9 mouse cellular contexts compared by ENCODE assay signal in genomic region chr7:16453118-16453711, GRCm38 (mm10). TPM values are rescaled to one million over a fixed set of nuclear protein-coding genes. Genes with fewer than 3 reads are reported as not detected.
A peak's percentile ranks its signal among the peaks of the same experiment; 100 is the strongest.
DNase-seq lines count a peak whose midpoint lies in the region; ATAC-seq lines count a peak whose summit lies in the region.
"Had no signal": no experiment of that assay in that cellular context is flagged by ENCODE, and none has a peak within 500 bp of the region (broad histone marks: within the 10 kb centered on the region; RNA-seq: fewer than 3 reads in every experiment).

No protein-coding gene starts in this region.

- peaks cover 13% of the 10 kb centered on the region for H3K4me1 ChIP-seq in embryonic facial prominence, embryonic 10.5 days
- H3K4me1 ChIP-seq in heart, embryonic 12.5 days (replicated peaks): peaks cover 18% of the 10 kb centered on the region
- H3K4me1 ChIP-seq in kidney, embryonic 16.5 days (ENCODE audit: insufficient read depth, low read length): peaks cover 6% of the 10 kb centered on the region

- H3K4me3 ChIP-seq in embryonic facial prominence, embryonic 10.5 days: peak overlapping the region; percentile 85
- peak overlapping the region; percentile 91 for H3K4me3 ChIP-seq in heart, embryonic 12.5 days
- peak overlapping the region; percentile 88 for H3K4me3 ChIP-seq in kidney, embryonic 16.5 days (ENCODE audit: low read length)

- under 1% methylated on average over 23 of the region's 23 CpGs for WGBS in embryonic facial prominence, embryonic 10.5 days
- under 1% methylated on average over 23 of the region's 23 CpGs for WGBS in heart, embryonic 12.5 days
- WGBS in kidney, embryonic 16.5 days: under 1% methylated on average over 23 of the region's 23 CpGs

- H3K9me3 ChIP-seq in embryonic facial prominence, embryonic 10.5 days: 0 out of 2 replicates have a peak, but pooled peaks cover 2% of the 10 kb centered on the region
- H3K9me3 ChIP-seq in heart, embryonic 12.5 days (replicated peaks): peaks cover 2% of the 10 kb centered on the region; the same call in 1 of the 2 replicates
- no peaks in the 10 kb centered on the region for H3K9me3 ChIP-seq in kidney, embryonic 16.5 days (ENCODE audit: low read length)

- H3K9ac ChIP-seq in heart, embryonic 12.5 days: peak overlapping the region; percentile 83
- peak overlapping the region; percentile 76 for H3K9ac ChIP-seq in kidney, embryonic 16.5 days (replicated peaks; ENCODE audit: low read length)

- H3K36me3 ChIP-seq in embryonic facial prominence, embryonic 10.5 days (replicated peaks): peaks cover 33% of the 10 kb centered on the region
- H3K36me3 ChIP-seq in heart, embryonic 12.5 days: peaks cover 28% of the 10 kb centered on the region
- peaks cover 12% of the 10 kb centered on the region; the same call in 1 of the 2 replicates for H3K36me3 ChIP-seq in kidney, embryonic 16.5 days (ENCODE audit: insufficient read depth, low read length)

- no peaks in the 10 kb centered on the region for H3K27me3 ChIP-seq in embryonic facial prominence, embryonic 10.5 days (replicated peaks; ENCODE audit: low read depth, poor library complexity, severe bottlenecking)
- H3K27me3 ChIP-seq in heart, embryonic 12.5 days (replicated peaks): no peaks in the 10 kb centered on the region
- no peaks in the 10 kb centered on the region for H3K27me3 ChIP-seq in kidney, embryonic 16.5 days (ENCODE audit: insufficient read depth, low read length)

- DNase-seq in CD4-positive helper T cell, adult 2 months (ENCODE audit: low read depth, low spot score): peak; percentile 64
- DNase-seq in embryonic facial prominence, embryonic 10.5 days (ENCODE audit: low spot score): peak; percentile 77
- DNase-seq in liver: peak; percentile 59
- no peak for DNase-seq in ovary, postnatal 36 days (ENCODE audit: low spot score)

- H3K4me2 ChIP-seq in heart, embryonic 12.5 days: peak overlapping the region; percentile 93
- peak overlapping the region; percentile 90 for H3K4me2 ChIP-seq in kidney, embryonic 16.5 days (replicated peaks; ENCODE audit: low read depth, low read length)

- peak overlapping the region; percentile 82 for H3K27ac ChIP-seq in embryonic facial prominence, embryonic 10.5 days (replicated peaks)
- H3K27ac ChIP-seq in heart, embryonic 12.5 days (ENCODE audit: poor library complexity, severe bottlenecking): peak overlapping the region; percentile 51
- H3K27ac ChIP-seq in kidney, embryonic 16.5 days (ENCODE audit: low read length): no peak overlapping the region; the same call in 1 of the 2 replicates

- ATAC-seq in activated CD4-positive, CD25-positive, alpha-beta regulatory T cell, adult 4 months: peak; percentile 26
- peak; percentile 58 for ATAC-seq in heart, embryonic 12.5 days (ENCODE audit: insufficient number of reproducible peaks, low FRiP score)
- ATAC-seq in kidney, embryonic 16.5 days (ENCODE audit: low FRiP score, low TSS enrichment): peak; percentile 60
- peak; percentile 44 for ATAC-seq in monocyte, adult 5-6 weeks (replicated peaks; ENCODE audit: insufficient number of reproducible peaks, low FRiP score, low TSS enrichment, poor library complexity, severe bottlenecking)

RNA-seq across cellular contexts. Expression of gene Tmem160, which starts 0.6 kb away (rescaled TPM):
- polyA plus RNA-seq in activated CD4-positive, CD25-positive, alpha-beta regulatory T cell, adult 4 months (2017; shearing (Covaris generic)): 1 to 10 TPM; 5.7 to 9.2 TPM
- 71.5 and 76.4 TPM in 2 replicates for polyA plus RNA-seq in embryonic facial prominence, embryonic 10.5 days (2016; fragmentation: Nextera tagmentation; extraction: Ambion mirVana)
- 79.0 and 83.6 TPM in 2 replicates for polyA plus RNA-seq in heart, embryonic 12.5 days (2016; fragmentation: Nextera tagmentation; extraction: Ambion mirVana)
- 50.7 and 54.6 TPM in 2 replicates for polyA plus RNA-seq in kidney, embryonic 16.5 days (2015; fragmentation: Nextera tagmentation; extraction: Ambion mirVana)
- 16.1 to 32.9 TPM (median 21.0 TPM) in 3 replicates for total RNA-seq in monocyte, adult 5-6 weeks (2017)

RNA-seq across cellular contexts. Expression of gene Npas1, which starts 24.3 kb away (rescaled TPM):
- under 1 TPM in 1 of 2 experiments, not detected in 1; 0.22 TPM for polyA plus RNA-seq in activated CD4-positive, CD25-positive, alpha-beta regulatory T cell, adult 4 months (2017; shearing (Covaris generic))
- 0.98 and 1.4 TPM in 2 replicates for polyA plus RNA-seq in embryonic facial prominence, embryonic 10.5 days (2016; fragmentation: Nextera tagmentation; extraction: Ambion mirVana)
- 0.22 and 0.31 TPM in 2 replicates for polyA plus RNA-seq in heart, embryonic 12.5 days (2016; fragmentation: Nextera tagmentation; extraction: Ambion mirVana)
- polyA plus RNA-seq in kidney, embryonic 16.5 days (2015; fragmentation: Nextera tagmentation; extraction: Ambion mirVana): 0.41 and 0.42 TPM in 2 replicates
- total RNA-seq in monocyte, adult 5-6 weeks (2017): not detected in 3 replicates
- total RNA-seq: neutrophil, adult 5-6 weeks had no signal

RNA-seq across cellular contexts. Expression of gene Zc3h4, which starts 52.5 kb away (rescaled TPM):
- 10 to 100 TPM; 14.0 to 16.1 TPM for polyA plus RNA-seq in activated CD4-positive, CD25-positive, alpha-beta regulatory T cell, adult 4 months (2017; shearing (Covaris generic))
- 20.5 and 22.2 TPM in 2 replicates for polyA plus RNA-seq in embryonic facial prominence, embryonic 10.5 days (2016; fragmentation: Nextera tagmentation; extraction: Ambion mirVana)
- 14.3 and 14.9 TPM in 2 replicates for polyA plus RNA-seq in heart, embryonic 12.5 days (2016; fragmentation: Nextera tagmentation; extraction: Ambion mirVana)
- polyA plus RNA-seq in kidney, embryonic 16.5 days (2015; fragmentation: Nextera tagmentation; extraction: Ambion mirVana): 14.8 and 14.9 TPM in 2 replicates
- 20.4 to 63.1 TPM (median 27.4 TPM) in 3 replicates for total RNA-seq in monocyte, adult 5-6 weeks (2017)
